Mouse (Mus musculus) heart, embryonic 13.5 days (tissue): ENCODE measurements at regions not wholly inside any gene's neighbourhood (a gene's known extent, or its start where the extent isn't known, plus 50 kb on each side); places are given as distances from the start of the nearest gene placed in this dataset.
A peak's percentile ranks its signal among the peaks of the same experiment; 100 is the strongest.

Source experiments
- ATAC-seq: fragments of 200-750 bp; cut with Nextera tagmentation; 2 replicates; pipeline ENCODE4 v1.8.0; 2017; ENCODE audit warnings: moderate TSS enrichment; ENCODE audit not compliant: insufficient number of reproducible peaks, low FRiP score, low TSS enrichment; ENCODE audit errors: extremely low read depth
- H3K27ac ChIP-seq: fragments of 300-500 bp; sonication (generic); replicated peaks from 2 replicates; pipeline ENCODE4 v1.5.1; 2015; ENCODE audit warnings: moderate library complexity, mild to moderate bottlenecking, inconsistent platforms
- H3K27me3 ChIP-seq: fragments of 300-500 bp; sonication (generic); replicated peaks from 2 replicates; pipeline ENCODE4 v1.6.1; 2015; ENCODE audit warnings: mild to moderate bottlenecking, inconsistent platforms
- H3K36me3 ChIP-seq: fragments of 300-500 bp; sonication (generic); 2 replicates; pipeline ENCODE4 v1.6.1; 2015; ENCODE audit warnings: mild to moderate bottlenecking, inconsistent platforms
- H3K4me1 ChIP-seq: fragments of 300-500 bp; sonication (generic); 2 replicates; pipeline ENCODE4 v1.6.1; 2015; ENCODE audit warnings: inconsistent platforms
- H3K4me2 ChIP-seq: fragments of 300-500 bp; sonication (generic); 2 replicates; pipeline ENCODE4 v1.6.1; 2015; ENCODE audit warnings: inconsistent platforms, mild to moderate bottlenecking, moderate library complexity
- H3K4me3 ChIP-seq: fragments of 300-500 bp; sonication (generic); 2 replicates; pipeline ENCODE4 v1.5.1; 2015; ENCODE audit warnings: moderate library complexity, mild to moderate bottlenecking, inconsistent platforms
- H3K9ac ChIP-seq: fragments of 300-500 bp; sonication (generic); 2 replicates; pipeline ENCODE4 v1.6.1; 2015; ENCODE audit warnings: inconsistent platforms, mild to moderate bottlenecking, moderate library complexity
- H3K9me3 ChIP-seq: fragments of 300-500 bp; sonication (generic); 2 replicates; pipeline ENCODE4 v1.6.1; 2016; ENCODE audit warnings: inconsistent platforms
- WGBS: fragments of 180-500 bp; shearing (Covaris S2); methylation state at CpG from one replicate; pipeline ENCODE4 v1.1.7; 2015; ENCODE audit warnings: mixed read lengths; 5-methylcytosine and 5-hydroxymethylcytosine counted together

GRCm38 (mm10) chrX:99415701-99416100, 55.4 kb downstream of the Pja1 start:
- ATAC-seq = no peak
- Histone ChIP-seq H3K4me3 (no peak overlapping the region), H3K27me3 (peaks cover 68% of the 10 kb centered on the region), H3K27ac (0 out of 2 replicates have a peak overlapping the region, but pooled peaks have one; percentile 32), H3K9ac (no peak overlapping the region), H3K9me3 (no peaks in the 10 kb centered on the region), H3K4me1 (peaks cover 16% of the 10 kb centered on the region), H3K4me2 (no peak overlapping the region), H3K36me3 (no peaks in the 10 kb centered on the region)
- WGBS = 38% methylated on average over 5 of the region's 5 CpGs

- 51% methylated on average over 3 of the region's 3 CpGs for WGBS
- peaks cover 68% of the 10 kb centered on the region for H3K27me3 ChIP-seq
These were observed 60.1 kb downstream of the Pja1 start for GRCm38 (mm10) chrX:99410942-99411341.

GRCm38 (mm10) chrX:99409858-99410257, 61.2 kb downstream of the Pja1 start:
- no peak for ATAC-seq
- H3K4me3 ChIP-seq = no peak overlapping the region
- peaks cover 17% of the 10 kb centered on the region for H3K4me1 ChIP-seq
- no peak overlapping the region for H3K27ac ChIP-seq
- H3K9me3 ChIP-seq = no peaks in the 10 kb centered on the region
- H3K4me2 ChIP-seq = no peak overlapping the region
- WGBS = 54% methylated on average over 10 of the region's 10 CpGs
- H3K27me3 ChIP-seq = peaks cover 65% of the 10 kb centered on the region
- no peak overlapping the region for H3K9ac ChIP-seq
- H3K36me3 ChIP-seq = no peaks in the 10 kb centered on the region

More at GRCm38 (mm10) chrX:99410942-99411341, 60.1 kb downstream of the Pja1 start:
- Histone ChIP-seq H3K27ac (no peak overlapping the region), H3K4me2 (no peak overlapping the region), H3K4me1 (peaks cover 19% of the 10 kb centered on the region), H3K9me3 (no peaks in the 10 kb centered on the region), H3K4me3 (no peak overlapping the region), H3K36me3 (no peaks in the 10 kb centered on the region), H3K9ac (no peak overlapping the region)
- no peak for ATAC-seq

- no peak for ATAC-seq
- WGBS = 73% methylated on average over 5 of the region's 5 CpGs
- Histone ChIP-seq H3K27me3 (peaks cover 70% of the 10 kb centered on the region), H3K4me1 (peaks cover 18% of the 10 kb centered on the region), H3K9ac (no peak overlapping the region), H3K4me3 (no peak overlapping the region), H3K9me3 (no peaks in the 10 kb centered on the region), H3K36me3 (no peaks in the 10 kb centered on the region), H3K4me2 (no peak overlapping the region), H3K27ac (no peak overlapping the region)
These were observed 61.7 kb downstream of the Pja1 start for GRCm38 (mm10) chrX:99409331-99409730.

- Histone ChIP-seq H3K36me3 (no peaks in the 10 kb centered on the region), H3K4me3 (no peak overlapping the region), H3K9me3 (no peaks in the 10 kb centered on the region), H3K4me1 (peaks cover 24% of the 10 kb centered on the region), H3K27me3 (peaks cover 65% of the 10 kb centered on the region), H3K27ac (no peak overlapping the region), H3K4me2 (no peak overlapping the region), H3K9ac (no peak overlapping the region)
- no peak for ATAC-seq
- 41% methylated on average over 6 of the region's 6 CpGs for WGBS
These were observed 62.3 kb downstream of the Pja1 start for GRCm38 (mm10) chrX:99408804-99409203.

- no peak for ATAC-seq
These were observed 65.2 kb downstream of the Pja1 start for GRCm38 (mm10) chrX:99405843-99406242.

GRCm38 (mm10) chrX:99403521-99404149, 67.4 kb downstream of the Pja1 start:
- Histone ChIP-seq H3K4me2 (no peak overlapping the region), H3K27me3 (peaks cover 68% of the 10 kb centered on the region), H3K4me3 (no peak overlapping the region), H3K9ac (no peak overlapping the region), H3K9me3 (no peaks in the 10 kb centered on the region), H3K27ac (0 out of 2 replicates have a peak overlapping the region, but pooled peaks have one; percentile 15), H3K4me1 (peaks cover 15% of the 10 kb centered on the region), H3K36me3 (no peaks in the 10 kb centered on the region)
- WGBS = 61% methylated on average over 5 of the region's 6 CpGs
- ATAC-seq = no peak

More at GRCm38 (mm10) chrX:99405843-99406242, 65.2 kb downstream of the Pja1 start:
- peaks cover 64% of the 10 kb centered on the region for H3K27me3 ChIP-seq
- 31% methylated on average over 8 of the region's 8 CpGs for WGBS
- H3K9me3 ChIP-seq = no peaks in the 10 kb centered on the region
- H3K36me3 ChIP-seq = no peaks in the 10 kb centered on the region
- peaks cover 23% of the 10 kb centered on the region for H3K4me1 ChIP-seq
- H3K4me3 ChIP-seq = no peak overlapping the region
- no peak overlapping the region for H3K27ac ChIP-seq
- H3K9ac ChIP-seq = no peak overlapping the region
- H3K4me2 ChIP-seq = no peak overlapping the region

GRCm38 (mm10) chrX:99402841-99403520, 68.1 kb downstream of the Pja1 start:
- no peak overlapping the region for H3K4me3 ChIP-seq
- WGBS = 50% methylated on average over 9 of the region's 9 CpGs
- H3K9ac ChIP-seq = no peak overlapping the region
- no peak for ATAC-seq
- peaks cover 15% of the 10 kb centered on the region for H3K4me1 ChIP-seq
- H3K9me3 ChIP-seq = no peaks in the 10 kb centered on the region
- H3K4me2 ChIP-seq = no peak overlapping the region
- H3K27ac ChIP-seq = no peak overlapping the region
- no peaks in the 10 kb centered on the region for H3K36me3 ChIP-seq
- peaks cover 66% of the 10 kb centered on the region for H3K27me3 ChIP-seq

GRCm38 (mm10) chrX:99397344-99397743, 73.7 kb downstream of the Pja1 start:
- Histone ChIP-seq H3K9ac (peak overlapping the region; percentile 50; the same call in 1 of the 2 replicates), H3K4me2 (no peak overlapping the region), H3K9me3 (no peaks in the 10 kb centered on the region), H3K4me1 (peaks cover 10% of the 10 kb centered on the region), H3K36me3 (no peaks in the 10 kb centered on the region), H3K27me3 (peaks cover 73% of the 10 kb centered on the region), H3K27ac (peak overlapping the region; percentile 36; the same call in 1 of the 2 replicates), H3K4me3 (no peak overlapping the region)
- 28% methylated on average over 8 of the region's 8 CpGs for WGBS
- no peak; the same call in 1 of the 2 replicates for ATAC-seq

GRCm38 (mm10) chrX:99396180-99396579, 74.9 kb downstream of the Pja1 start:
- H3K4me1 ChIP-seq = peaks cover 10% of the 10 kb centered on the region
- no peak for ATAC-seq
- no peaks in the 10 kb centered on the region for H3K36me3 ChIP-seq
- no peak overlapping the region for H3K4me3 ChIP-seq
- no peak overlapping the region for H3K27ac ChIP-seq
- H3K9ac ChIP-seq = no peak overlapping the region
- 77% methylated on average over 6 of the region's 6 CpGs for WGBS
- no peak overlapping the region for H3K4me2 ChIP-seq
- no peaks in the 10 kb centered on the region for H3K9me3 ChIP-seq
- peaks cover 73% of the 10 kb centered on the region for H3K27me3 ChIP-seq

- peaks cover 79% of the 10 kb centered on the region for H3K27me3 ChIP-seq
- WGBS = 61% methylated on average over 3 of the region's 3 CpGs
- no peak overlapping the region for H3K27ac ChIP-seq
- H3K4me3 ChIP-seq = no peak overlapping the region
- ATAC-seq = no peak
- no peaks in the 10 kb centered on the region for H3K36me3 ChIP-seq
- H3K4me1 ChIP-seq = peaks cover 15% of the 10 kb centered on the region
- no peak overlapping the region for H3K9ac ChIP-seq
- H3K9me3 ChIP-seq = no peaks in the 10 kb centered on the region
- no peak overlapping the region for H3K4me2 ChIP-seq
These were observed 76.0 kb downstream of the Pja1 start for GRCm38 (mm10) chrX:99395067-99395466.
